Mouse (Mus musculus): ENCODE measurements around the gene Gse1. TPM values are rescaled to one million over a fixed set of nuclear protein-coding genes. Genes with fewer than 3 reads are reported as not detected.

Gse1 gene
- total RNA-seq, 1 experiment from 2014 or later: 16.6 TPM

GRCm38 (mm10) chr8:120534504-120535368, 306.5 kb downstream of the Gse1 start:
- ATAC-seq (replicated peaks in 1 of 2; ENCODE audit: insufficient read depth in 1 of 2, low FRiP score in 2 of 2, low TSS enrichment in 1 of 2, low read depth in 1 of 2, poor library complexity in 2 of 2, severe bottlenecking in 2 of 2): peak; percentile 29 to 36; a peak in 3 of 4 replicates

GRCm38 (mm10) chr8:120535452-120536305, 307.4 kb downstream of the Gse1 start:
- ATAC-seq (replicated peaks in 1 of 2; ENCODE audit: insufficient read depth in 1 of 2, low FRiP score in 2 of 2, low TSS enrichment in 1 of 2, low read depth in 1 of 2, poor library complexity in 2 of 2, severe bottlenecking in 2 of 2): no peak

GRCm38 (mm10) chr8:120536306-120537206, 308.3 kb downstream of the Gse1 start:
- ATAC-seq (replicated peaks in 1 of 2; ENCODE audit: insufficient read depth in 1 of 2, low FRiP score in 2 of 2, low TSS enrichment in 1 of 2, low read depth in 1 of 2, poor library complexity in 2 of 2, severe bottlenecking in 2 of 2): no peak

GRCm38 (mm10) chr8:120537207-120537817, 309.1 kb downstream of the Gse1 start:
- peak; percentile 4 to 18; a peak in 1 of 4 replicates for ATAC-seq (replicated peaks in 1 of 2; ENCODE audit: insufficient read depth in 1 of 2, low FRiP score in 2 of 2, low TSS enrichment in 1 of 2, low read depth in 1 of 2, poor library complexity in 2 of 2, severe bottlenecking in 2 of 2)

- ATAC-seq (replicated peaks in 1 of 2; ENCODE audit: insufficient read depth in 1 of 2, low FRiP score in 2 of 2, low TSS enrichment in 1 of 2, low read depth in 1 of 2, poor library complexity in 2 of 2, severe bottlenecking in 2 of 2): no peak
Observed at GRCm38 (mm10) chr8:120537818-120538396, 309.7 kb downstream of the Gse1 start.

- ATAC-seq (replicated peaks in 1 of 2; ENCODE audit: insufficient read depth in 1 of 2, low FRiP score in 2 of 2, low TSS enrichment in 1 of 2, low read depth in 1 of 2, poor library complexity in 2 of 2, severe bottlenecking in 2 of 2): peak; percentile 24 to 43
Observed at GRCm38 (mm10) chr8:120538397-120539240, 310.4 kb downstream of the Gse1 start.

- peak; percentile 47 to 48 for ATAC-seq (replicated peaks in 1 of 2; ENCODE audit: insufficient read depth in 1 of 2, low FRiP score in 2 of 2, low TSS enrichment in 1 of 2, low read depth in 1 of 2, poor library complexity in 2 of 2, severe bottlenecking in 2 of 2)
Observed at GRCm38 (mm10) chr8:120539381-120539774, 311.1 kb downstream of the Gse1 start.

GRCm38 (mm10) chr8:120539775-120540625, 311.7 kb downstream of the Gse1 start:
- 0 out of 4 replicates have a peak, but pooled peaks of 1 of the 2 experiments have one; percentile 3 for ATAC-seq (replicated peaks in 1 of 2; ENCODE audit: insufficient read depth in 1 of 2, low FRiP score in 2 of 2, low TSS enrichment in 1 of 2, low read depth in 1 of 2, poor library complexity in 2 of 2, severe bottlenecking in 2 of 2)

GRCm38 (mm10) chr8:120542995-120543394, 314.7 kb downstream of the Gse1 start:
- ATAC-seq (replicated peaks in 1 of 2; ENCODE audit: insufficient read depth in 1 of 2, low FRiP score in 2 of 2, low TSS enrichment in 1 of 2, low read depth in 1 of 2, poor library complexity in 2 of 2, severe bottlenecking in 2 of 2): no peak

- ATAC-seq (replicated peaks in 1 of 2; ENCODE audit: insufficient read depth in 1 of 2, low FRiP score in 2 of 2, low TSS enrichment in 1 of 2, low read depth in 1 of 2, poor library complexity in 2 of 2, severe bottlenecking in 2 of 2): no peak
Observed at GRCm38 (mm10) chr8:120543416-120544055, 315.3 kb downstream of the Gse1 start.

GRCm38 (mm10) chr8:120544155-120544554, 315.9 kb downstream of the Gse1 start:
- ATAC-seq (replicated peaks in 1 of 2; ENCODE audit: insufficient read depth in 1 of 2, low FRiP score in 2 of 2, low TSS enrichment in 1 of 2, low read depth in 1 of 2, poor library complexity in 2 of 2, severe bottlenecking in 2 of 2): no peak

- ATAC-seq (replicated peaks in 1 of 2; ENCODE audit: insufficient read depth in 1 of 2, low FRiP score in 2 of 2, low TSS enrichment in 1 of 2, low read depth in 1 of 2, poor library complexity in 2 of 2, severe bottlenecking in 2 of 2): no peak
Observed at GRCm38 (mm10) chr8:120547562-120547961, 319.3 kb downstream of the Gse1 start.

- no peak for ATAC-seq (replicated peaks in 1 of 2; ENCODE audit: insufficient read depth in 1 of 2, low FRiP score in 2 of 2, low TSS enrichment in 1 of 2, low read depth in 1 of 2, poor library complexity in 2 of 2, severe bottlenecking in 2 of 2)
Observed at GRCm38 (mm10) chr8:120548313-120548761, 320.1 kb downstream of the Gse1 start.

- no peak for ATAC-seq (replicated peaks in 1 of 2; ENCODE audit: insufficient read depth in 1 of 2, low FRiP score in 2 of 2, low TSS enrichment in 1 of 2, low read depth in 1 of 2, poor library complexity in 2 of 2, severe bottlenecking in 2 of 2)
Observed at GRCm38 (mm10) chr8:120549321-120549921, 321.2 kb downstream of the Gse1 start.

Data from hematopoietic stem cell, adult 5-6 weeks (primary cell).